Mouse (Mus musculus) lung, adult 18-20 months (tissue): ENCODE data around the gene Iqsec1.

ENCODE experiments used
- DNase-seq, 2 experiments: peaks; one replicate each; pipeline ENCODE4 v3.0.0; 2022; ENCODE audit warnings: mixed read lengths in 2 of 2

Iqsec1 gene

GRCm38 (mm10) chr6:90950936-90951335 lies 37.5 kb downstream of the Iqsec1 start:
- DNase-seq: no peak

GRCm38 (mm10) chr6:90948097-90948496 lies 40.4 kb downstream of the Iqsec1 start:
- DNase-seq: no peak

- peak in 1 of 2 experiments; percentile 8 for DNase-seq
Measured at GRCm38 (mm10) chr6:90945560-90946230, 42.8 kb downstream of the Iqsec1 start.

DNA sequence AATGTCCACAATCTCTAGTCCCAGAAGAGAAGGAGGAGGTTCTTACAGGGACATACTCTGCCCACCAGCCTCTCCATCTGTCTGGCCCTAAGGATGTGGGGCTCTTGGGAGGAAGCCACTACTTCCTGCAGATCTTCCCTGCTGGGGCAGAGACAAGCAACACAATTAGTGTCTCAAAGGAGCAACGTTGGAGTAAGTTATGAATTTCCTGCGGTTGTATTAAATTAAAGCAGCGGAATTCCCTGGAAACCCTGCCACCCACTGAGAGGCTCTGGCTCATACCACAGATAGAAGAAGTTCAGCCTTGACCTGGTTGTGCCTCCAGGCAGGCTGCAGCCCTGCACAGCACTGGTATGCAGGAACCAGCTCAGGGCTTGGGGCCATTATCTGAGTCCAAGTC lies 47.2 kb downstream of the Iqsec1 start:
- no peak for DNase-seq

DNA sequence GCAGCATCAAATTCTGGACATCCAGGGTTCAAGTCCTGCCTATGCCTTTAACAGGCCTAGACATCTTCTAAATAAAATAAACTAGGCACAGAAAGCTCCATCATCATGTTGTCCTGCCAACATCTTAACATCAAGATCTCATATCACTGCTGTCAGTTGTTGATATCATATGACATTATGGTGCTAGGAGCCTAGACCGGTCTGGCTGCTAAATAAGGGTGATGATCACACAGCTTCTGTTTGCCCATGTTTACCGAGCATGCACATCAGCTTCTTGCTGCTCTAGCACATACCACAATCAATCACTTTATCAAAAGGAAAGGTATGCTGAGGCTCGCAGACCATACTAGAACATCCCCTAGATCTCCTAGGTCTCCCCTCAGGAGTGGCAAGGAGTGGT lies 54.8 kb downstream of the Iqsec1 start:
- no peak for DNase-seq

DNA sequence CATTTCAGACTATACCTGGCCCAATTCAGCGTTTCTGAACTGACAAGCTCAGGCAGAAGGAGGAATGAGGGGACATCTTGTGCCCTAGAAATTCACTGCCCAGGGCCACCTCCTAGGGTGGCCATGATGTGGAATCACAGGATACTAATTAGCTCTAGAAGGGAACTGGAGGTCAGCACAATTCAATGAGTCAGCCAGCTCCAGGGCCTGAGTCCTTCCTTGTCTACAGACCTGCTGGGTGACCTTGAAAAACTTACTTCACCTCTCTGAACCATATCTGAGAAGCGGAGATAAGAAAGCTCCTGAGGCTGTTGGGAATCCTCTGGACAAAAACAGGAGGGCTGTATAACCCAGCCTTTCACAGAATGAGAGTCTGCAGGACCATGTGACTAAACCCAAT lies 59.7 kb downstream of the Iqsec1 start:
- no peak for DNase-seq

GRCm38 (mm10) chr6:90925472-90925871 lies 63.0 kb downstream of the Iqsec1 start:
- peak; percentile 49 to 71 for DNase-seq

DNA sequence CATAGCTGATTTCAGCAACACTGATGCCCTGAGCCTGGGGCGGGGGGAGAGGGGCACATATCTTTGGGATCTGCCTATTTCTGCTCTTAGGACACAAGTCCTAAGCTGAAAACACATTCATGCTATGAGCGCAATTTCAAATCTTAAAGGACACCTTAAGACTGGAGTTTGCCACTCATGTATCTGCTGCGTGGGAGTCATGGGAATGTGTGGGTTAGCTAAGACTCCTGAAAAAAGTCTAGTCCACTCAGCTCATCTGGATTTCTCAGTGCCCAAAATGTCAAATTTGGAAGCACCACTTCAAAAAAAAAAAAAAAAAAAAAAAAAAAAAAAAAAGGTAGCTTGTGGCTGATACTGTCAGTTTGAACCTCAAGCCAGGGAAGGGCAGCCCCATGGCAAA lies 63.7 kb downstream of the Iqsec1 start:
- DNase-seq: no peak

DNA sequence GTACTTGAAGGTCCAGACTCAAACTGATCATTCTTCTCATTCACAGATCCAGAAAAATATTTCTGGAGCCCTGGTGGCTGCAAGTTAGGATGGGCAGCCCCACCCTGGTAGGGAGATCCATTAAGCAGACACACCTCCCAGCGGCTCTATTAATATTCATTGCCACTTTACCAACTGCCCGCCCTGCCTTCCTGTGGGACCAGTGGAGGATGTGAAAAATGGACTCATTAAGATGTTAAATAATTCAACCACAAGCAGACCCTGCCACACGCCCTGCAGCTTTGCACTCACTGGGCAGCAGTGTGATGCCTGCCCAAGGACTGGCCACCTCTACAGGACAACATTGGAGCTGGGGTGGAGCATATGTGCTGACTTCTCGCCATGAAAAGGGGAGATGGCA lies 64.1 kb downstream of the Iqsec1 start:
- DNase-seq: no peak

- no peak for DNase-seq
Measured at GRCm38 (mm10) chr6:90921259-90921946, 67.1 kb downstream of the Iqsec1 start.

DNA sequence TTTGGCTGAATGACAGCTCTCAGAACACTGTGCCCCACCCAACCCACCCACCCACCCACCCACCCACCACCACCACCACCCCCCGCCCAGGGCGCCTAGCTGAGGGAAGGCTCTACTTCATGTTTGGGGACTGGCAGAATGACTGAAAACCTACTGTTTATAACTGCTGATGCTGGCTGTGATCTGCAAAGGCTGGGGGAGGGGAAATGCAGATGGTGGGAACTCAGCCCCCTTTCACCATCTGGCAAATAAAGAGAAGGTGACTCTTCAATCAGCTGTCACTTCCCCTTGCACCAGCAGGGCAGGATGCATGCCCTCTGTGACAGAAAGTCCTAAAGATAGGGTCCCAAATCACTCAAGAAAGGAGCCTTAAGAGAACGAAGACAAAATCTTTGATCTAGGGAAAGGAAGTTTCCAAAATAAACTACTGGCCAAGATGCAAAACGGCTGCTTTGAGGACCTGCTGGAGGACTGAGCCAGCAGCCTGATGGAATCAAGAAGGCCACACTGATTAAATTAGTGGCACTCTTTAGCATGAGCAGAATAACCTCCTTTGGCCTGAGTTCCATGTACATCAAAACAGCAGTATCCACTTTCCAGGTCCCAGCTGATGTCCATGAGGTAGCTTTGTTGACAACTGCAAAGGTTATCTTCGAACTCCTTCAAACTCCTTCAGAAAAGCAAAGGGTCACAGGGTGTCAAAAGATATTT lies 67.8 kb downstream of the Iqsec1 start:
- DNase-seq: no peak

DNA sequence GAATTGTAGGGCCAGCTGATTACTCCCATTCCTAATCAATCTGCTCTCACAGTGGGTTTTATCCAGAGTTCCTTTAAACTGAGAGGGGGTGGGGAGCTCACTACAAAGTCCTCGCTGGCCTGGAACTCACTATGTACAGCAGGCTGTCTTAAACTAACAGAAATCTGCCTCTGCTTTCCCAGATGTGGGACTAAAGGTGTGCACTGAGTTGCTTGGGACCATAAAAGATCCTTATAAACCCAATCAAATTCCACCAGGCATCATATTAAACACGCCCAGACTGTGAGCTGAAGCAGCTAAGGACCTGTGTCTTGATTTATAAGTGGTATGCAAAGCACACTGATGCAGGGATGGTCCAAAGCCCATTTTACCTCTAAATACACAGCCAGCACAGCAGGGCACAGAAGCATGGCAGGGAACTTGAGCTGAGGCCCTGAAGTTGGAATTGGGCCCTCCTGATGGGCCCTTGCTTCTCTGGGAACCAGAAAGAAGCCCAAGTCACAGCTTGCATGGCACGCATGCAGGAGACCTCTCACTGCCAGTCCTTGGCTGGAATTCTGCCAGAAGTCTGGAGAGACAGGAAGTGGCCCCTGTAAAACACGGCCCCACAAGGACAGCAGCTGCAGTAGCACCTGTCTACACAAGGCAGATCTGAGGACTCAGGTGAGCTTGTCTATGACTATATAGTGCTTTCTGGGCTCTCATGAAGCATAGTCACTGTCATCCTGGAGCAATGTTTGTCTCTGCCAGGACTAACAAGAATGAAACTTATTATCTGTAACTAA lies 68.7 kb downstream of the Iqsec1 start:
- peak in 1 of 2 experiments; percentile 13 for DNase-seq

DNA sequence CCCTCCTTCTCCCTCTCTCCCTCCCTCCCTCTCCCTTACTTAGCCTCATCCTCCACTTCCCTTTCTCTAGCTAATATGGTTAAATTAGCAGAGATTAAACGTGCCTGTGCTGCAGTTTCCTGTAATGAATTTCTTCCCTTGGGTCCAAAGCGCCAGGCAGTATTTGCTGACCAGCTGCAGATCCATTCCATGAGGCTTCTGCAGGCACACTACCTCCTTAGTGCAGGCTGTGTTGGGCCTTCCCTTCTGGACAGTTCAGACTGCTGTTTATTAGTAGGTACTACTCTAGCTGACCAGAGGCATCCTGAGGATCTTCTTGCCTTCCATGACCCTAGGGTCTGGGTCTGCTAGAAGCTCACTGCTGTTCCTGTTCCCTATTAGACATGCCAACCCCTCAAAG lies 72.9 kb downstream of the Iqsec1 start:
- no peak for DNase-seq

DNA sequence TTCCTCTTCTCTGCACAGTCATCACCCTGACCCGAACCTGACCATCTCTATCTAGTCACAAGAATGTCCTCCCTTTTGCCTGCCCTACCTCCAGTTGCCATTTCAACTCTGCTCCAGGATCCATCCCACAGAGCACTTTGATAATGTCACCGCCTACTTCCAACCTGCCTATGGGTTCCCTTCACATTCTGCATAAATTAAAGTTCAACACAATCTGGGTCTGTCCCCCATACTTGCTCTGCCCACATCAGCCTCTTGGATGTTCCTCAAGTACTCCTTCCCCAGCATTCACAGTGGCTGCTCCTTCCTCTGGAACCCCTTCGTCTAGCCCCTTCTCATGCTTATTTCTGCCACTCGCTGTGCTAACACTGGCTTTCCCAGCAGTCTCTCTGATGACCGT lies 74.7 kb downstream of the Iqsec1 start:
- no peak for DNase-seq

DNA sequence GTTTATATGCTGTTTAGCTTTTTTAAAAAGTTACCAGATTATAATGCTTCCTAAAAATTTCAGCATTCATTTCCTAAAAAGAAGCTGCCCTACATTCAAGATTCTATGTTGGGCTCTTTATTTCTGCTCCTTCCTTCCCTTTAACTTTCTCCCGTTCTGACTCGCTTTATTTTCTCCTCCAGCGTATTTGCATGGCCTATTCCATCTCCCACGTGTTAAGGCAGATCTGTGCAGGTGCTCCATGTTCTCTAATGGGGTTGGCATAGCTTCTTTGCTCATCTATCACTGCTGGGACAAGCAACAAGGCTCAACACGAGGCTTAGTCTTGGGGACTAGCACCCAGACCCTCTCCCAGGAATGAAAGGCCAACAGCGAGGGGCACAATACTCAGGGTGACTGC lies 75.7 kb downstream of the Iqsec1 start:
- DNase-seq: no peak

GRCm38 (mm10) chr6:90904143-90904542 lies 84.3 kb downstream of the Iqsec1 start:
- DNase-seq: no peak

DNA sequence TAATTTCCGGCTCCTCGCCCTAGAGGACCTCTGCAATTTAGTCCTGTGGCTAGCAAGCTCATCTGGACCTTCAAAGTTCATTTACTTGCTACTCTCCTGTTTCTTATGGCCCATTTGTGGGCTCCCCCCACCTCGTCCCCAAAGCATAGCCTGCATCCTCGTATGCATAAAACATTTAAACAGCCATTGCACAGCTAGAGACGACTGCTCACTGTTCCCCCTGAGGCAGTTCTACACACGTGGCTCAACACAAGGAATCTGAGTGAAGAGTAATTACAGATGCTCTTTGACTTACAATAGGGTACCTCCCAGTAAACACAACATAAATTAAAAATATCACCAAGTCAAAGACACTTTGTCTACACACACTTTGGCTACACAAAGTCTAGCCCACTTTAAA lies 88.2 kb downstream of the Iqsec1 start:
- no peak for DNase-seq

DNA sequence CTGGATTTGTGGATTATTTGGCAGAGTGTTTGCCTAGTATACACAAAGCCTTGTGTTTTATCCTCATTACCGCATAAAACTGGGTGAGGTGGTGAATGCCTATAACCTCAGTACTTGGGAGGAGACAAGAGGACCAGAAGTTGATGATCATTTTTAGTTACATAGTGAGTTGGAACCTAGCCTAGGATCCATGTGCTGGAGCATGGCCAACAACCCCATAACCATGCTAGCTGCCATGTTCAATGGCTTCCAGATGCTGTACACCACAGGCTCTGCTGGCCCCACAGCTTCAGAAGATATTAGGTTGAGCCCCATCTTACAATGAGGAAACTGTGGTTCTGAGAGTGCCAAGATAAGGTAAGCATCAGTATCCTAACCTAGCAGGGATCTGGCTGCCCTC lies 89.2 kb downstream of the Iqsec1 start:
- DNase-seq: no peak

- no peak for DNase-seq
Measured at GRCm38 (mm10) chr6:90898107-90898506, 90.4 kb downstream of the Iqsec1 start.

- no peak for DNase-seq
Measured at GRCm38 (mm10) chr6:90892401-90892800, 96.1 kb downstream of the Iqsec1 start.

DNA sequence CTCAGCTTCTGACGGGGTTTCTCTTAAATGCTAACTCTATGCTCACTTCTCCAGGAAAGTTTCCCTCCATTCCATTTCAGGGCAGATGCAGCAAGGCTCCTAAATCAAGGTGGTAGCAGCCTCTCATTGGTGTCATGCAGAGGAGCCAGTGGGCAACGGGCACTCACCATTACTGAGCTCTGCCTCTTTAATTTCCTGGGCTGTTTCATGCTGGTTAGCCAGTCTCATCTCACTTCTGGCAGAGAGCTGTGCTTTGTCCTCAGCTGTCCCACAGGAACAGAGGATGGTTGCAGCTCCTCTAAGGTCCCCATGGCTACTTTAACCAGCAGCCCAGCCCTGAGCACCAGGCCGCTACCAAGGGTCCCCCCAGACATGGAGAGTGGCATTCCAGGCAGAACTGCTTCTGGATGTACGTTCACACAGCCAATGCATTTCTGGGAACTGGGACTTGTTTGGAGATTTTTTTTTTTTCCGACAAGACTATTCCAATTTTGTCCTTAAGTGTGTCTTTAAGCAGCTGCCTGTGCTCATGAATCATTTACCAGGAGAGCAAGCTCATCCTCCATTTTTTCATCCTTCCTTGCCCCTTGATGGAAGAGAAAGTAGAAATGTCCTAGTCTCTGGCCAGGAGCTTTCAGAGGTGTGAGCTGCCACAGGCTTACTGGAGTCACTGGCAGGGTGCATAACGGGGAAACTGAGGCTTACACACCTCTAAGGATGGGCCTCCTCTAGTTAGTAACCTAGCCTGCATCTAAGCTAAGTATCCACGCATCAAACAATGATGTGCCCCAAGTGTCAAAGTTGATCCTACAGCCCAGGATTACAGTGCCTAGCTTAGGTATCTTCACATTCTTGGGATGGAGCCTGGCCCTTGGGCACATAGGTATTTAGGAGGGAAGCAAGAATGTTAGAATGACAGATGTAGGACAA lies 98.9 kb downstream of the Iqsec1 start:
- no peak for DNase-seq
